Mouse (Mus musculus) forebrain, embryonic 13.5 days (tissue): Measurements from ENCODE around the gene Mxd4. TPM values are rescaled to one million over a fixed set of nuclear protein-coding genes. Genes with fewer than 3 reads are reported as not detected.

Experiments
- ATAC-seq: fragments of 200-750 bp; cut with Nextera tagmentation; 2 replicates; pipeline ENCODE4 v1.8.0; 2017
- H3K27ac ChIP-seq: fragments of 300-500 bp; sonication (generic); 2 replicates; pipeline ENCODE4 v1.5.1; 2015; ENCODE audit warnings: inconsistent platforms, mild to moderate bottlenecking, moderate library complexity
- H3K27me3 ChIP-seq: fragments of 300-500 bp; sonication (generic); 2 replicates; pipeline ENCODE4 v1.6.1; 2015; ENCODE audit warnings: mild to moderate bottlenecking, inconsistent platforms
- H3K36me3 ChIP-seq: fragments of 300-500 bp; sonication (generic); 2 replicates; pipeline ENCODE4 v1.6.1; 2015; ENCODE audit warnings: mild to moderate bottlenecking, inconsistent platforms; ENCODE audit not compliant: poor library complexity, severe bottlenecking
- H3K4me1 ChIP-seq: fragments of 300-500 bp; sonication (generic); 2 replicates; pipeline ENCODE4 v1.6.1; 2015; ENCODE audit warnings: inconsistent platforms
- H3K4me2 ChIP-seq: fragments of 300-500 bp; sonication (generic); 2 replicates; pipeline ENCODE4 v1.6.1; 2015; ENCODE audit warnings: inconsistent platforms, mild to moderate bottlenecking, moderate library complexity
- H3K4me3 ChIP-seq: fragments of 300-500 bp; sonication (generic); 2 replicates; pipeline ENCODE4 v1.5.1; 2015; ENCODE audit warnings: mild to moderate bottlenecking, inconsistent platforms
- H3K9ac ChIP-seq: fragments of 300-500 bp; sonication (generic); 2 replicates; pipeline ENCODE4 v1.6.1; 2015; ENCODE audit warnings: mild to moderate bottlenecking, inconsistent platforms
- H3K9me3 ChIP-seq: fragments of 300-500 bp; sonication (generic); replicated peaks from 2 replicates; pipeline ENCODE4 v1.6.1; 2016; ENCODE audit warnings: inconsistent platforms
- WGBS: fragments of 180-500 bp; shearing (Covaris S2); methylation state at CpG from one replicate; pipeline ENCODE4 v1.1.7; 2015; 5-methylcytosine and 5-hydroxymethylcytosine counted together
- polyA plus RNA-seq: library from polyadenylated mRNA; unstranded; fragments of >200 nt; fragmentation: Nextera tagmentation; extraction: Ambion mirVana; gene quantifications from 2 replicates; pipeline ENCODE4 v1.2.1, GENCODE M21; 2015

The Mxd4 gene
- polyA plus RNA-seq, 1 experiment from 2014 or later: 28.2 TPM

- Histone ChIP-seq H3K4me2 (peak overlapping the region; percentile 46), H3K9me3 (no peaks in the 10 kb centered on the region), H3K9ac (peak overlapping the region; percentile 45), H3K27me3 (no peaks in the 10 kb centered on the region), H3K4me1 (peaks cover 27% of the 10 kb centered on the region), H3K27ac (no peak overlapping the region), H3K36me3 (peaks cover 11% of the 10 kb centered on the region), H3K4me3 (0 out of 2 replicates have a peak overlapping the region, but pooled peaks have one; percentile 10)
- no peak for ATAC-seq
- 89% methylated on average over 4 of the region's 4 CpGs for WGBS
Measured at GRCm38 (mm10) chr5:34167857-34168256, 19.7 kb downstream of the Mxd4 start.

GRCm38 (mm10) chr5:34165793-34166192 lies 21.7 kb downstream of the Mxd4 start:
- peaks cover 27% of the 10 kb centered on the region for H3K4me1 ChIP-seq
- peaks cover 13% of the 10 kb centered on the region for H3K36me3 ChIP-seq
- H3K27me3 ChIP-seq: no peaks in the 10 kb centered on the region
- H3K4me2 ChIP-seq: peak overlapping the region; percentile 19; the same call in 1 of the 2 replicates
- WGBS: 88% methylated on average over 4 of the region's 4 CpGs
- no peaks in the 10 kb centered on the region for H3K9me3 ChIP-seq
- ATAC-seq: no peak
- no peak overlapping the region for H3K4me3 ChIP-seq
- H3K27ac ChIP-seq: no peak overlapping the region
- 0 out of 2 replicates have a peak overlapping the region, but pooled peaks have one; percentile 5 for H3K9ac ChIP-seq

- Histone ChIP-seq H3K36me3 (peaks cover 13% of the 10 kb centered on the region), H3K9ac (no peak overlapping the region), H3K4me3 (no peak overlapping the region), H3K9me3 (no peaks in the 10 kb centered on the region), H3K27me3 (no peaks in the 10 kb centered on the region), H3K4me2 (no peak overlapping the region), H3K27ac (no peak overlapping the region), H3K4me1 (no peaks in the 10 kb centered on the region)
- no peak for ATAC-seq
Measured at GRCm38 (mm10) chr5:34148476-34148875, 39.0 kb downstream of the Mxd4 start.

- no peaks in the 10 kb centered on the region for H3K9me3 ChIP-seq
- no peak overlapping the region for H3K27ac ChIP-seq
- H3K9ac ChIP-seq: no peak overlapping the region
- ATAC-seq: no peak
- no peaks in the 10 kb centered on the region for H3K4me1 ChIP-seq
- peaks cover 6% of the 10 kb centered on the region; the same call in 1 of the 2 replicates for H3K36me3 ChIP-seq
- no peak overlapping the region for H3K4me2 ChIP-seq
- WGBS: 93% methylated on average over 3 of the region's 3 CpGs
- no peaks in the 10 kb centered on the region for H3K27me3 ChIP-seq
- no peak overlapping the region for H3K4me3 ChIP-seq
Measured at GRCm38 (mm10) chr5:34147554-34147953, 40.0 kb downstream of the Mxd4 start.

GRCm38 (mm10) chr5:34139751-34140150 lies 47.8 kb downstream of the Mxd4 start:
- no peak overlapping the region for H3K4me2 ChIP-seq
- H3K4me3 ChIP-seq: no peak overlapping the region
- 20% methylated on average over 1 of the region's 1 CpGs for WGBS
- H3K36me3 ChIP-seq: no peaks in the 10 kb centered on the region
- H3K9ac ChIP-seq: no peak overlapping the region
- H3K4me1 ChIP-seq: no peaks in the 10 kb centered on the region
- H3K27me3 ChIP-seq: no peaks in the 10 kb centered on the region
- no peak for ATAC-seq
- H3K9me3 ChIP-seq: no peaks in the 10 kb centered on the region
- H3K27ac ChIP-seq: no peak overlapping the region

GRCm38 (mm10) chr5:34132731-34133130 lies 54.8 kb downstream of the Mxd4 start:
- Histone ChIP-seq H3K36me3 (no peaks in the 10 kb centered on the region), H3K4me1 (no peaks in the 10 kb centered on the region), H3K27me3 (no peaks in the 10 kb centered on the region), H3K27ac (no peak overlapping the region), H3K9me3 (no peaks in the 10 kb centered on the region), H3K4me3 (no peak overlapping the region), H3K4me2 (no peak overlapping the region), H3K9ac (no peak overlapping the region)
- WGBS: 76% methylated on average over 2 of the region's 2 CpGs
- ATAC-seq: no peak

- no peak overlapping the region for H3K27ac ChIP-seq
- no peaks in the 10 kb centered on the region for H3K4me1 ChIP-seq
- no peaks in the 10 kb centered on the region for H3K36me3 ChIP-seq
- H3K4me2 ChIP-seq: no peak overlapping the region
- H3K9me3 ChIP-seq: no peaks in the 10 kb centered on the region
- H3K9ac ChIP-seq: no peak overlapping the region
- no peak overlapping the region for H3K4me3 ChIP-seq
- no peak for ATAC-seq
- 21% methylated on average over 1 of the region's 1 CpGs for WGBS
- H3K27me3 ChIP-seq: no peaks in the 10 kb centered on the region
Measured at GRCm38 (mm10) chr5:34124131-34124530, 63.4 kb downstream of the Mxd4 start.

Other genes with a start within 250 kb of the Mxd4 start
- gene Gm1673, start 204.3 kb downstream of the Mxd4 start, polyA plus RNA-seq: 477 and 493 TPM in 2 replicates
- 3.2 and 3.7 TPM in 2 replicates for gene Nat8l, start 191.7 kb downstream of the Mxd4 start, polyA plus RNA-seq
- gene Poln, start 18.3 kb downstream of the Mxd4 start, polyA plus RNA-seq: 0.49 and 0.88 TPM in 2 replicates
- 32.0 and 32.7 TPM in 2 replicates for gene Haus3, start 18.2 kb downstream of the Mxd4 start, polyA plus RNA-seq
- 1.8 and 1.9 TPM in 2 replicates for gene Zfyve28, start 100.7 kb upstream of the Mxd4 start, polyA plus RNA-seq
- 0.08 TPM in 1 of 2 replicates, not detected in the other for gene Cfap99, start 100.9 kb upstream of the Mxd4 start, polyA plus RNA-seq
- gene Rnf4, start 148.6 kb upstream of the Mxd4 start, polyA plus RNA-seq: 153 and 162 TPM in 2 replicates
- 19.0 and 19.3 TPM in 2 replicates for gene Fam193a, start 182.2 kb upstream of the Mxd4 start, polyA plus RNA-seq